Mouse (Mus musculus) adrenal gland, adult (tissue): Measurements from ENCODE around the gene Ogdhl.
"Not testable (repeated sequence)": the region's sequence is repeated elsewhere in the genome, so short reads cannot be mapped to it uniquely, and the experiment has no call there.

Source experiments
- DNase-seq, 2 experiments: peaks; one replicate each; pipeline ENCODE4 v3.0.0; 2022 to 2023; ENCODE audit warnings: low spot score in 1 of 2; ENCODE audit not compliant: inconsistent age in 2 of 2

Gene Ogdhl

DNA sequence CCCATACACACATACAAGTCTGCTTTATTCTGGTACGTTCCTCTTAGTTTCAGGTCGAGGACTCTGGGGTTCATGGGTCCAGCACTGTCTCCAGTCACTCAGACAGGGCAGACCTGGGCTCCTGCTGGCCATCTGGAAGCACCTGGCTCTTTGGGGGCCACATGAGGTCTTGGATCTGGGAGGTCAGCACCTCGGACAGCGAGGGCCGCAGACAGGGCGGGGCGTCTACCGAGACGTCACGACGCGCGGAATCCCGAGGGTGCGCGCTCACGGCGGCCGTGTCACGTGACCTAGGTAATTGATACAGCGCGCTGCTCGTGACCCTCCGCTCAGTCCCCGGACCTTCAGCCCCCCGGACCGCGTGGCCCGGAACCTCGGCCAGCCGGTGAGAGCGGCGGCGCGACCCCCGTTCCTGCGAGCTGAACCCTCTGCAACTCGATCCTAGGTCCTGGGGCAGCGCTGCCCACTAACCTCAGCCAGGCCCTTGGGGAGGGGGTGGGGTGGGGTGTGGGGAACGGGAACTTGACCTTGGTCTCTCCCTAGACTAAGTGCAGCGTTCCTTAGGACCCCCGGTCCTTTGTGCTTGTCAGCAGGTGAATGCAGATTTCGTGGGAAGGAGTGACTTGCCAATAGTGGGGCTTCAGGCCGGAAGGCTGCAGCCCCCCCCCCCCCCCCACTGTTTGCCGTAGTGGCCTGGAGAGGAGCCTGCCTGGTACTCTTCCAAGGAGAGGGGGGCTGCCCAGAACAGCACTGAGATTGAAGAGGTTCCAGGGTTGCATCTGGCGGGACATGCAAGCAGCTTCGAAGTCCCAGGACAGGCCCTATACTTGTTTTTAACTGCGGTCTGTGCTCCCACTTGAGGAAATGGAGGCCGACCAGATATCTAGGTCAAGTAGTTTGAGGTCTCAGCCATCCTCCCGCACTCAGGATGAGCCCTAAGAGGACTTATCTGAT is at the start of gene Ogdhl:
Gene Ogdhl, plus strand, starts transcription at position 288 of the 954 bp plus-strand sequence.
- DNase-seq: peak; percentile 78 to 90

GRCm38 (mm10) chr14:32301622-32302021 is 20.2 kb upstream of the Ogdhl start:
- no peak for DNase-seq

- DNase-seq: no peak
Measured at GRCm38 (mm10) chr14:32302423-32302822, 19.4 kb upstream of the Ogdhl start.

GRCm38 (mm10) chr14:32304921-32305320 is 16.9 kb upstream of the Ogdhl start:
- DNase-seq: peak; percentile 61 to 85

GRCm38 (mm10) chr14:32309876-32310275 is 11.9 kb upstream of the Ogdhl start:
- DNase-seq: peak; percentile 54 to 88

- no peak for DNase-seq
Measured at GRCm38 (mm10) chr14:32311381-32312035, 10.3 kb upstream of the Ogdhl start.

GRCm38 (mm10) chr14:32317822-32318221 is 4.0 kb upstream of the Ogdhl start:
- no peak for DNase-seq

GRCm38 (mm10) chr14:32323221-32323620 is 1.4 kb downstream of the Ogdhl start:
- DNase-seq: no peak

DNA sequence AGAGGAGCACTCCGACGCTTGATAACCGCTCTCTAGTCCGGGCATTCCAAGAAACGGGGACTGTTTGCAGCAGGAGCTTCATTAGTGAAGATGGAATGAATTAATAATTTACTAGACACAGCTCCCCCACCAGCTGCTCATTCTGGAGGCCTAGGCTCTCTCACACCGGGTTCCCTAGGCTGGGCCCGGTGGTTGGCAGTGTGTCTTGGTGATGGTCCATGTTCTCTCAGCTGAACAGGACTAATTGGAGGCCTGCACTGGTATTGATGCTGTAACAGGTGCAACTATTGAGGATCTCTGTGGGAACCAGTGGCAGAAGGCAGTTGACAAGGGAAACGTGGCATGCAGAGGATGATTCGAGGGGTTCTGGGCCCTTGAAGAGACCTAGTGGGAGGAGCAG is 5.5 kb downstream of the Ogdhl start:
- no peak for DNase-seq

GRCm38 (mm10) chr14:32332515-32333445 is 11.0 kb downstream of the Ogdhl start:
- DNase-seq: no peak

- DNase-seq: no peak
Measured at GRCm38 (mm10) chr14:32336021-32336420, 14.2 kb downstream of the Ogdhl start.

DNA sequence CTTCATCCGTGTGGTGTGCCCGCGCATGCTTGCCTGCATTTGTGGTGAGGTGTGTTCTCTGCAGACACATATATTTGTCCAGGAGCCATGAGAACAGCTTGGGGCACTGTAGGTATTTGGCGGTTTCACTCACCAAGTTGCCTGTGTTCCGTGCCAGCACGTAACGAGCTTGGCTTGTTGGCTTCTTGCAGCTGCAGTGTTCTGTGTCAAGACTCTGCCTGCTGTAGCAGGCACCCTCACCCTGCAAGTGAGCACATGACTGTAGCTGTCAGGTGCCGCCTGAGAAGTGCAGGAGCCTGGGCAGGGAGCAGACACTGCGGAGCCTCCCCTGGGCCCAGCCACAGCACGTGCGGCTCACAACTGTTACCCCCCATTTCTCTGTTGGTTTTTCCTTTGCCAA is 14.7 kb downstream of the Ogdhl start:
- no peak for DNase-seq

DNA sequence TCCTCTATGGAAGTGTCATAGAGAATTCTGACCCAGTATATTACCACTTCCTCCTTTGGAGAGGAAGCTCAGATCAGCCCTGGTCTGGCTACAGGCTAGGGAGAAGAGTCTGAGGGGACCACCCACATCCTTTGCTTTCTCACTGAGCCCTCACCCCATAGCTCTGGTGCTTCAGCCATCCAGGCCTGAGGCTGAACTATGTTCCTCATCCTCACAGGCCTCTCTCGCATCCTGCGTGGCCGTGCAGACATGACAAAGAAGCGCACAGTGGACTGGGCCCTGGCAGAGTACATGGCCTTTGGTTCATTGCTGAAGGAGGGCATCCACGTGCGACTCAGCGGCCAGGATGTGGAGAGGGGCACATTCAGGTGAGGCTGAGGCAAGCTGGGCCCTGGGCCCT is 20.0 kb downstream of the Ogdhl start:
- no peak for DNase-seq

DNA sequence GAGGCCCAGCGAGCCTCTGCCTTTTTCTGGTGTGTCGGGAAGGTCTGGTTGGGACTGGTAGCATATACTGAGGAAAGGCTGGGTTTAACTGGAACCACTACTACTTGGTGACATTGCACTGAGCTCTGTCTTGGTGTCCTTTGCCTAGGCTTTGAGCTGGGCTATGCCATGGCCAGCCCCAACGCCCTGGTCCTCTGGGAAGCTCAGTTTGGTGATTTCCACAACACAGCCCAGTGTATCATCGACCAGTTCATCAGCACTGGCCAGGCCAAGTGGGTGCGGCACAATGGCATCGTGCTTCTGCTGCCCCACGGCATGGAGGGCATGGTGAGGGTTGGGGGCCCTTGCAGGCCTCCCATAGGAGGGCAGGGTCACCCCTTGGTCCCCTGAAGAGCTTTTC is 22.4 kb downstream of the Ogdhl start:
- DNase-seq: no peak

- no peak for DNase-seq
Measured at GRCm38 (mm10) chr14:32344694-32345093, 22.9 kb downstream of the Ogdhl start.

DNA sequence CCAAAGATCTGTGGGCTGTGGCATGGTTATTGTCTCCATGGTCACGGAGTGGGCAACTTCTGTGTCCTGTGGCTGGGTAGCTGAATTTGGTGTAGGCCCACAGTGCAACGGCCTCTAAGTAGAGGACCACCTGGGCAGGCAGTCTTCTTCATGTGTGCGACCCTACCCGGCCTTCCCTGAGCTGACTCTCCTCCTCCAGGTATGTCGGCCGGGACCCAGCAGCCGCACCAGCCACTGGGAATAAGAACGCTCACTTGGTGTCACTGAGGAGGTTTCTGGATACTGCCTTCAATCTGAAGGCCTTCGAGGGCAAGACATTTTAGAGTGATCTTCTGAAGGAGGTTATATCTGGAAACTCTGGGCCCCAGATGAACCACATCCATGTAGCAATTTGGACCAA is 25.5 kb downstream of the Ogdhl start:
- no peak for DNase-seq

- not testable (repeated sequence) for DNase-seq
Measured at GRCm38 (mm10) chr14:32351181-32351920, 29.5 kb downstream of the Ogdhl start.

DNA sequence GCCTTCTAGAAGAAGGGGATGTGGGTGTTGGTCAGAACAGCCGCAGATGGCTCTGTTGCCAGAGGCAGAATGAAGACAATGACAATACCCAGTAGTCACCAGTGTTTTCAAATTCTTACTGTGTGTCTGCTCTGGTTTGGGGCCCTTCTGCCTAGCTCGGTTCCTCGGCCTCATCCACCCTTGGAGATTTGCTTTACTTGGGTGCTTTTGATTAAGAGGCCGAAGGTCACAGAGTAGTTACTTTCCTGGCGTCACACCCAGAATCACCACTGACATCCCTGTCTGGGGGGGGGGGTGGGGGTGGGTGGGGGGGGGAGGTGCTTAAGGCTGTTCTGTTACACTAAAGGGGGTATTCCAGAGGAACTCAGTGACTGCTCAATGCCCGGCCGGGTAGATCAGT is 42.5 kb downstream of the Ogdhl start:
- DNase-seq: no peak

DNA sequence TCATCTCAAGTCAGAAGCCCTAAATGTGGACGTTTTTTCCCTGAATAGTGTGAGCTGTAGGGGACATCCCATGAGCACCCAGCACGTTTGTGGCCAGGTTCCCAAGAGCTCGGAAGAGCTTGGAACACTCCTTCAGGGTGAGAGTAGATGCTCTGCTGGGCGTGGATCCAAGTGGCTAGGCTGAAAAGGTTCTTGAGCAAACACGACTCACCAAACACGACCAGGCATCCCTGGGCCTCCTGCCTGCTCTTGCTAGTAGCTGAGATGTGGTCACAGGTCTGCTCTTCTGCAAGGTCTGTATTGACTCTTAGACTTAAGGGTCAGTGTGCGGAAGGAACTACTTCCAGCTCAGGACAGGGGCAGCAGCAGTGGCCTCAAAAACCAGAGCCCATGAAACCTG is 47.9 kb downstream of the Ogdhl start:
- no peak for DNase-seq

- no peak for DNase-seq
Measured at GRCm38 (mm10) chr14:32372510-32372909, 50.7 kb downstream of the Ogdhl start.
